Mouse (Mus musculus): ENCODE data around the gene Nr1h3. TPM values are rescaled to one million over a fixed set of nuclear protein-coding genes. Genes with fewer than 3 reads are reported as not detected.
A peak's percentile ranks its signal among the peaks of the same experiment; 100 is the strongest.

Gene Nr1h3
- total and polyA plus RNA-seq, 2 experiments from 2014 or later = 2.7 to 4.8 TPM

DNA sequence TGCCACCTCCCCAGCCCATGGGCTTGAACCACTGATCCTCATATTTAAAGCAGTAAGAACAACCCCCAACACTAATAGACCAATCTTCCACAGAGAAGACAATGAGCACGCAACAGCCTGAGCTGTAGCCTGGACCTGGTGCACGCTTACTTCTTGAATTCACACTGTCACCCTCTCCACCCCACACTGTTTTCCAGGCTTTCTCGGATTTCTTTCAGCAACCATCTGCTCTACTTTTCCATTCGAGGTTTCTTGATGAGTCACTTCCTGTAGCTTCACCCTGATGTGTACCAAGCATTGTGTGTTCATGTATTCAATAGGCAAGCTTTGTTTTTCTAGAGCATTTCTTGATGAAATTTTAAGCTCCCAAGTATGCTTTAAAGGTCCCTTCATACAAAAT, 15.2 kb downstream of the Nr1h3 start:
- DNase-seq (ENCODE audit: low spot score) (no peak), ATAC-seq (no peak)
- Histone ChIP-seq H3K36me3 (ENCODE audit: insufficient read depth, low read length) (no peaks in the 10 kb centered on the region), H3K4me1 (ENCODE audit: insufficient read depth, low read length) (no peaks in the 10 kb centered on the region), H3K9ac (replicated peaks; ENCODE audit: low read length) (no peak overlapping the region), H3K27me3 (ENCODE audit: insufficient read depth, low read length) (no peaks in the 10 kb centered on the region), H3K27ac (no peak overlapping the region), H3K9me3 (ENCODE audit: low read length) (no peaks in the 10 kb centered on the region), H3K4me2 (ENCODE audit: low read depth, low read length) (no peak overlapping the region), H3K4me3 (ENCODE audit: low read length) (no peak overlapping the region)
- WGBS = 76% methylated on average over 4 of the region's 4 CpGs
- TF ChIP-seq CTCF (IDR thresholded peaks at IDR 0.05; ENCODE audit: low read depth) = no peak

DNA sequence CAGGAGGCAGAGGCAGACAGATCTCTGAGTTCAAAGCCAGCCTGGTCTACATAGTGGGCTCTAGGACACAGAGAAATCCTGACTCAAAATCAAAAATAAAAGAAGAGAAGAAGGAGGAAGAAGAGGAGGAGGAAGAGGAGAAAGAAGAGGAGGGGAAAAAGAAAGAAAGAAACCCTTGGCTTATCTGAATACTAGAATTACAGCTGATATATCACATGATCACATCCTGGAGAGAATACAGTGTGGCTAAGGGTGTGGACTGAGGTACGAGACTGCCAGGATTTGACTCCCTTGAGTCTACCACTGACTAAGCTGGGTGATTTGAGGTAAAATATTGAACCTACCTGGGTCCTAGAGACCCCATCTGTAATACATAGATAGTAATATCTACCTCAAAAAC, 16.4 kb downstream of the Nr1h3 start:
- Histone ChIP-seq H3K9me3 (ENCODE audit: low read length) (no peaks in the 10 kb centered on the region), H3K4me2 (ENCODE audit: low read depth, low read length) (no peak overlapping the region), H3K36me3 (ENCODE audit: insufficient read depth, low read length) (no peaks in the 10 kb centered on the region), H3K4me1 (ENCODE audit: insufficient read depth, low read length) (0 out of 2 replicates have a peak, but pooled peaks cover 6% of the 10 kb centered on the region), H3K4me3 (ENCODE audit: low read length) (no peak overlapping the region), H3K27ac (no peak overlapping the region), H3K9ac (replicated peaks; ENCODE audit: low read length) (no peak overlapping the region), H3K27me3 (ENCODE audit: insufficient read depth, low read length) (no peaks in the 10 kb centered on the region)
- ATAC-seq = no peak
- no peak for TF ChIP-seq CTCF (IDR thresholded peaks at IDR 0.05; ENCODE audit: low read depth)
- no peak for DNase-seq (ENCODE audit: low spot score)
- WGBS = 82% methylated on average over 1 of the region's 1 CpGs

DNA sequence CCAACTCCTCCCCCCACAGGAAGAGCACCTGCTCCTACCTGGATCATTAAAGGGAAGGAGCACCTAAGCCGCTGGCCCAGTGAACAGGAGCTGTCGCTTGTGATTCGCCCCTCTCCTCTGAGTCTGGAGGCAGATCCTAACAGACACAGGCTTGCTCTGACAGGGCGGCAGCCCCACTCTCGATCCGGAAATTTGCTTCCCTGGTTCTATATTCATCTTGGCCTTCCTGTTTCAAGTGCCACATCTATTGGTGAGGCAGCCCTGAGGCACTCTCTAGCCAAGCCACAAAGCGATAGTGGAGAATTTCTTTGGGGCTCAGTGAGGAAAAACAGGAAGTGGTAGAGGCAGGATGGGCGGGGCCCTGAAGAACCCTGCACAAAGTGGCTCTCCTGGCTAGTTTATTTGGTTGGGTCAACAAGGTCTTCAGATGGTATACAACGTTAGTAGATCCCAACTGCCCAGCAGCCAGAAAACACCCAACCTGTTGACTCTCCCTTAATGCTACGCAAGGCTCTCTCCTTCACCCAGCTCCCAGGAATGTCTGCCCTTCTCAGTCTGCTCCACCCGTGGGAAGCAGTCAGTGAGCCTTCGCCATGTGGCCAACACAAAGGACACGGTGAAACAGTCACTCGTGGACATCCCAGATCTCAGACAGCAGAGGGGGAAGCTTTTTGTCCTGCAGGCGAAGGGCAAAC, 18.8 kb downstream of the Nr1h3 start, which contains the start of gene Madd:
Gene Madd (minus strand): TSS at position 127 of the 695 bp plus-strand sequence.
- DNase-seq (ENCODE audit: low spot score) = no peak
- H3K27me3 ChIP-seq (ENCODE audit: insufficient read depth, low read length) = no peaks in the 10 kb centered on the region
- peak within 1 kb of the TSS; percentile 97 for H3K4me3 ChIP-seq (ENCODE audit: low read length)
- no peak; the same call in 1 of the 2 replicates for ATAC-seq
- peak within 1 kb of the TSS; percentile 88 for H3K9ac ChIP-seq (replicated peaks; ENCODE audit: low read length)
- H3K27ac ChIP-seq = peak within 1 kb of the TSS; percentile 94
- no peaks in the 10 kb centered on the region for H3K36me3 ChIP-seq (ENCODE audit: insufficient read depth, low read length)
- peak within 1 kb of the TSS; percentile 67 for H3K4me2 ChIP-seq (ENCODE audit: low read depth, low read length)
- TF ChIP-seq CTCF (IDR thresholded peaks at IDR 0.05; ENCODE audit: low read depth) = no peak
- 0 out of 2 replicates have a peak, but pooled peaks cover 12% of the 10 kb centered on the region for H3K4me1 ChIP-seq (ENCODE audit: insufficient read depth, low read length)
- H3K9me3 ChIP-seq (ENCODE audit: low read length) = no peaks in the 10 kb centered on the region
- WGBS = 67% methylated on average over 15 of the region's 15 CpGs

DNA sequence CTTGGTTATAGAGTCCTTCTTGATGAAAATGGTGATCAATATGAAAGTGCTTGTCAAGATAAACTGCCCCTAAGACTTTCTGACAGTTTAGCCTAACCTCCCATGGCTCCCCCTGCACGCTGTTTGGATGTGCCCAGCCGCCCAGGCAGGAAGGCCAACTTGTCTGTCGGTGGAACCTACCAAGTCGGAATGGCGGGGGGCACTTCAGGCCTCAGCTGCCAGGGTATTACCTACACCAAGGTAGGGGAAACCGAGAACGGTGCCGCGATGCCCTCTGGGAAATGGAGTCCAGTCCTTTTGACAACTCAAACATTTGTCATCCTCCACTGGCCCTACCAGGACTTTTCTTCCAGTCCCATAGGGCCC, 19.5 kb downstream of the Nr1h3 start:
- peak; percentile 97 for ATAC-seq
- TF ChIP-seq CTCF (IDR thresholded peaks at IDR 0.05; ENCODE audit: low read depth) = no peak
- peaks cover 2% of the 10 kb centered on the region; the same call in 1 of the 2 replicates for H3K36me3 ChIP-seq (ENCODE audit: insufficient read depth, low read length)
- peak; percentile 98 for DNase-seq (ENCODE audit: low spot score)
- H3K9me3 ChIP-seq (ENCODE audit: low read length) = no peaks in the 10 kb centered on the region
- H3K27ac ChIP-seq = peak overlapping the region; percentile 94
- H3K9ac ChIP-seq (replicated peaks; ENCODE audit: low read length) = peak overlapping the region; percentile 88
- 0 out of 2 replicates have a peak, but pooled peaks cover 12% of the 10 kb centered on the region for H3K4me1 ChIP-seq (ENCODE audit: insufficient read depth, low read length)
- H3K4me3 ChIP-seq (ENCODE audit: low read length) = peak overlapping the region; percentile 97
- H3K4me2 ChIP-seq (ENCODE audit: low read depth, low read length) = peak overlapping the region; percentile 67
- H3K27me3 ChIP-seq (ENCODE audit: insufficient read depth, low read length) = no peaks in the 10 kb centered on the region
- WGBS = 0% methylated on average over 9 of the region's 9 CpGs

DNA sequence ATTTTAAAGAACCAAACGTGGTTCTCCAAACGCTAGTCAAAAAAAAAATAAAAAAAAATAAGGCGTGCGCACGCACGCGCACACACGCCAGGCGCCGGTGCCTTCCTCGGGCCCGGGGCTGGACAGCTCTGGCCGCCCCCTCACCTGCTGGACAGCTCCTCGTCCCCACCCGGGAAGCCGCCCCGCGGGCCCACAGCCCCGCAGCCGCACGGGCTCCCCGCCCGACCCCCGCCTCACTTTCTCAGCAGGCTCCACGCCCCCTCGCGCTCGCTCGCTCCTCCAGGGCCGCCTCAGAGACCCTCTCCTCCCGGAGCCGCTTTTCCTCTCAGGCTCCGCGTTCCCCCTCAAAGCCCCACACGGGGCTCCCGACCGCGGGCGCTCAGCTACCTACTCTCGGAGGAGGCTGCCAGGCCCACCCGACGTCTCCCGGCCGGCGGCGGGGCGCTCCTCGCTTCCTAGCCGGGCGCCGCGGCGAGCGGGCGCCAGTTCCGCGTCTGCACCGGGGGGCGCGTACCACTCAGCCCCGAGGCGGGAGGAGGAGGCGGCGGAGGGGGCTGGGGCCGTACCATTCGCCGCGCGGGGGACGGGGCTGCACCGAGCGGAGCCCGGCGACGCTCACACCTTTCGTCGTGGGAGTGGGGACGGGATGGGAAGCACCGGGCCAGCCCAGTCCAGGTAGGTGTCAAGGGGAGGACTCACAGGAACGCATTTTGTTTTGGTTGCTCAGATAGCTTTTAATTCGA, 20.1 kb downstream of the Nr1h3 start:
- 1% methylated on average over 71 of the region's 81 CpGs for WGBS

DNA sequence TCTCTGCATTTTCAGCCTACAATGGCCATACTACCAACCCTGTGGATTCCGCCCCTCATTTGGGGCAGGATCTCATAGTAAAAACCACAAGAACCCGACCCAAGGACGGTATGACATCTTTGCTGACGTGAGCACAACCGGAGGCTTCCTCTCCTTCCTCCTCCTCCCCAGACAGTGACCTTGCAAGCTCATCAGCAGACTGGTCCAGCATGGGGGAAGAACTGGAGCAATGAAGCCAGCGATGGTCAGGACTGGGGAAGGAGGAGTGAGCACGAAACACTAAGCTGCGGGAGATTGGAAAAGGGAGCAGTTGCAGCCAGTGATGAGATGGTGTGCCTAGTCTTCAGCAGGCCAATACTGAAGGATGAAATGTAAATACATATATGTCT, 20.6 kb downstream of the Nr1h3 start:
- Histone ChIP-seq H3K9me3 (ENCODE audit: low read length) (no peaks in the 10 kb centered on the region), H3K27me3 (ENCODE audit: insufficient read depth, low read length) (no peaks in the 10 kb centered on the region), H3K4me3 (ENCODE audit: low read length) (peak overlapping the region; percentile 97), H3K36me3 (ENCODE audit: insufficient read depth, low read length) (peaks cover 8% of the 10 kb centered on the region; the same call in 1 of the 2 replicates), H3K4me2 (ENCODE audit: low read depth, low read length) (peak overlapping the region; percentile 67), H3K9ac (replicated peaks; ENCODE audit: low read length) (peak overlapping the region; percentile 88), H3K27ac (peak overlapping the region; percentile 94), H3K4me1 (ENCODE audit: insufficient read depth, low read length) (0 out of 2 replicates have a peak, but pooled peaks cover 12% of the 10 kb centered on the region)
- 9% methylated on average over 8 of the region's 8 CpGs for WGBS
- DNase-seq (ENCODE audit: low spot score) (peak; percentile 18), ATAC-seq (peak; percentile 11; the same call in 1 of the 2 replicates)
- no peak for TF ChIP-seq CTCF (IDR thresholded peaks at IDR 0.05; ENCODE audit: low read depth)

More for the DNA sequence above, 20.1 kb downstream of the Nr1h3 start:
- DNase-seq (ENCODE audit: low spot score) (peak; percentile 93), ATAC-seq (peak; percentile 96)
- H3K4me2 ChIP-seq (ENCODE audit: low read depth, low read length) = peak overlapping the region; percentile 67
- no peaks in the 10 kb centered on the region for H3K9me3 ChIP-seq (ENCODE audit: low read length)
- peak overlapping the region; percentile 94 for H3K27ac ChIP-seq
- H3K4me1 ChIP-seq (ENCODE audit: insufficient read depth, low read length) = 0 out of 2 replicates have a peak, but pooled peaks cover 12% of the 10 kb centered on the region
- no peaks in the 10 kb centered on the region for H3K27me3 ChIP-seq (ENCODE audit: insufficient read depth, low read length)
- TF ChIP-seq CTCF (IDR thresholded peaks at IDR 0.05; ENCODE audit: low read depth) = no peak
- H3K36me3 ChIP-seq (ENCODE audit: insufficient read depth, low read length) = peaks cover 7% of the 10 kb centered on the region; the same call in 1 of the 2 replicates
- H3K9ac ChIP-seq (replicated peaks; ENCODE audit: low read length) = peak overlapping the region; percentile 88
- peak overlapping the region; percentile 97 for H3K4me3 ChIP-seq (ENCODE audit: low read length)
